Mouse (Mus musculus): ENCODE measurements around the gene Foxp4. TPM values are rescaled to one million over a fixed set of nuclear protein-coding genes. Genes with fewer than 3 reads are reported as not detected.

Foxp4 gene
- polyA plus RNA-seq, 2 experiments: 3.5 to 9.4 TPM

- peaks cover 0 to 4% of the 10 kb centered on the region in 2 experiments; a peak in 2 of 4 replicates for H3K4me1 ChIP-seq (replicated peaks; ENCODE audit: control insufficient read depth in 2 of 2, insufficient read depth in 2 of 2, low read length in 1 of 2)
- no peak overlapping the region for H3K4me3 ChIP-seq (ENCODE audit: insufficient read depth in 1 of 2, low read depth in 2 of 2, low read length in 2 of 2)
- no peaks in the 10 kb centered on the region for H3K36me3 ChIP-seq (replicated peaks; ENCODE audit: control insufficient read depth, insufficient read depth, low read depth)
- no peak for DNase-seq (ENCODE audit: low read depth in 3 of 3, low spot score in 3 of 3)
- H3K9ac ChIP-seq (replicated peaks): no peak overlapping the region
- no peak for ATAC-seq (ENCODE audit: insufficient read depth)
- H3K27ac ChIP-seq: no peak overlapping the region
- peaks cover 3% of the 10 kb centered on the region for H3K27me3 ChIP-seq (ENCODE audit: control insufficient read depth, insufficient read depth, low read length)
- TF ChIP-seq EP300 (IDR thresholded peaks at IDR 0.05; ENCODE audit: low read depth): no peak
- TF ChIP-seq CTCF (IDR thresholded peaks at IDR 0.05; ENCODE audit: low read depth): no peak
- 65% methylated on average over 5 of the region's 5 CpGs for WGBS (ENCODE audit: insufficient replicate concordance)
- no peak overlapping the region for H3K4me2 ChIP-seq (ENCODE audit: low read depth)
- no peaks in the 10 kb centered on the region for H3K9me3 ChIP-seq (ENCODE audit: control insufficient read depth, low read length)
These were observed 26.4 kb upstream of the Foxp4 start for GRCm38 (mm10) chr17:47950831-47951230.

GRCm38 (mm10) chr17:47949441-47949840, 25.0 kb upstream of the Foxp4 start:
- TF ChIP-seq CTCF (IDR thresholded peaks at IDR 0.05; ENCODE audit: low read depth) (no peak), EP300 (IDR thresholded peaks at IDR 0.05; ENCODE audit: low read depth) (no peak)
- DNase-seq (ENCODE audit: low read depth in 3 of 3, low spot score in 3 of 3) (no peak), ATAC-seq (ENCODE audit: insufficient read depth) (no peak)
- Histone ChIP-seq H3K4me1 (replicated peaks; ENCODE audit: control insufficient read depth in 2 of 2, insufficient read depth in 2 of 2, low read length in 1 of 2) (peaks cover 0 to 2% of the 10 kb centered on the region in 2 experiments; a peak in 1 of 4 replicates), H3K4me2 (ENCODE audit: low read depth) (no peak overlapping the region), H3K27me3 (ENCODE audit: control insufficient read depth, insufficient read depth, low read length) (peaks cover 3% of the 10 kb centered on the region), H3K4me3 (ENCODE audit: insufficient read depth in 1 of 2, low read depth in 2 of 2, low read length in 2 of 2) (no peak overlapping the region), H3K9me3 (ENCODE audit: control insufficient read depth, low read length) (no peaks in the 10 kb centered on the region), H3K27ac (no peak overlapping the region), H3K9ac (replicated peaks) (no peak overlapping the region), H3K36me3 (replicated peaks; ENCODE audit: control insufficient read depth, insufficient read depth, low read depth) (no peaks in the 10 kb centered on the region)
- WGBS (ENCODE audit: insufficient replicate concordance): 68% methylated on average over 12 of the region's 12 CpGs

GRCm38 (mm10) chr17:47948753-47949152, 24.3 kb upstream of the Foxp4 start:
- WGBS (ENCODE audit: insufficient replicate concordance): 32% methylated on average over 5 of the region's 5 CpGs
- ATAC-seq (ENCODE audit: insufficient read depth) (no peak), DNase-seq (ENCODE audit: low read depth in 3 of 3, low spot score in 3 of 3) (no peak)
- H3K4me1 ChIP-seq (replicated peaks; ENCODE audit: control insufficient read depth in 2 of 2, insufficient read depth in 2 of 2, low read length in 1 of 2): peaks cover 0 to 2% of the 10 kb centered on the region in 2 experiments; a peak in 1 of 4 replicates
- H3K4me3 ChIP-seq (ENCODE audit: insufficient read depth in 1 of 2, low read depth in 2 of 2, low read length in 2 of 2): no peak overlapping the region
- H3K9ac ChIP-seq (replicated peaks): no peak overlapping the region
- TF ChIP-seq EP300 (IDR thresholded peaks at IDR 0.05; ENCODE audit: low read depth): no peak
- no peak for TF ChIP-seq CTCF (IDR thresholded peaks at IDR 0.05; ENCODE audit: low read depth)
- H3K27ac ChIP-seq: no peak overlapping the region
- H3K9me3 ChIP-seq (ENCODE audit: control insufficient read depth, low read length): no peaks in the 10 kb centered on the region
- no peaks in the 10 kb centered on the region for H3K36me3 ChIP-seq (replicated peaks; ENCODE audit: control insufficient read depth, insufficient read depth, low read depth)
- H3K27me3 ChIP-seq (ENCODE audit: control insufficient read depth, insufficient read depth, low read length): peaks cover 3% of the 10 kb centered on the region
- no peak overlapping the region for H3K4me2 ChIP-seq (ENCODE audit: low read depth)

- ATAC-seq (ENCODE audit: insufficient read depth) (no peak), DNase-seq (ENCODE audit: low read depth in 3 of 3, low spot score in 3 of 3) (no peak)
- H3K4me3 ChIP-seq (ENCODE audit: insufficient read depth in 1 of 2, low read depth in 2 of 2, low read length in 2 of 2): no peak overlapping the region
- no peaks in the 10 kb centered on the region; the same call in 1 of the 2 replicates for H3K27me3 ChIP-seq (ENCODE audit: control insufficient read depth, insufficient read depth, low read length)
- WGBS (ENCODE audit: insufficient replicate concordance): 16% methylated on average over 14 of the region's 14 CpGs
- H3K4me1 ChIP-seq (replicated peaks; ENCODE audit: control insufficient read depth in 2 of 2, insufficient read depth in 2 of 2, low read length in 1 of 2): peaks cover 0 to 4% of the 10 kb centered on the region in 2 experiments; a peak in 1 of 4 replicates
- no peak overlapping the region for H3K9ac ChIP-seq (replicated peaks)
- H3K36me3 ChIP-seq (replicated peaks; ENCODE audit: control insufficient read depth, insufficient read depth, low read depth): no peaks in the 10 kb centered on the region
- H3K9me3 ChIP-seq (ENCODE audit: control insufficient read depth, low read length): no peaks in the 10 kb centered on the region
- no peak overlapping the region for H3K4me2 ChIP-seq (ENCODE audit: low read depth)
- H3K27ac ChIP-seq: no peak overlapping the region
- no peak for TF ChIP-seq EP300 (IDR thresholded peaks at IDR 0.05; ENCODE audit: low read depth)
- TF ChIP-seq CTCF (IDR thresholded peaks at IDR 0.05; ENCODE audit: low read depth): no peak
These were observed 22.5 kb upstream of the Foxp4 start for GRCm38 (mm10) chr17:47946921-47947420.

- WGBS (ENCODE audit: insufficient replicate concordance): 41% methylated on average over 3 of the region's 3 CpGs
- Histone ChIP-seq H3K4me3 (ENCODE audit: insufficient read depth in 1 of 2, low read depth in 2 of 2, low read length in 2 of 2) (no peak overlapping the region), H3K4me1 (replicated peaks; ENCODE audit: control insufficient read depth in 2 of 2, insufficient read depth in 2 of 2, low read length in 1 of 2) (peaks cover 0 to 6% of the 10 kb centered on the region in 2 experiments; a peak in 1 of 4 replicates), H3K27ac (no peak overlapping the region), H3K4me2 (ENCODE audit: low read depth) (no peak overlapping the region), H3K9ac (replicated peaks) (no peak overlapping the region), H3K27me3 (ENCODE audit: control insufficient read depth, insufficient read depth, low read length) (no peaks in the 10 kb centered on the region; the same call in 1 of the 2 replicates), H3K9me3 (ENCODE audit: control insufficient read depth, low read length) (no peaks in the 10 kb centered on the region), H3K36me3 (replicated peaks; ENCODE audit: control insufficient read depth, insufficient read depth, low read depth) (no peaks in the 10 kb centered on the region)
- no peak for DNase-seq (ENCODE audit: low read depth in 3 of 3, low spot score in 3 of 3)
- no peak for TF ChIP-seq CTCF (IDR thresholded peaks at IDR 0.05; ENCODE audit: low read depth)
- TF ChIP-seq EP300 (IDR thresholded peaks at IDR 0.05; ENCODE audit: low read depth): no peak
- no peak for ATAC-seq (ENCODE audit: insufficient read depth)
These were observed 21.7 kb upstream of the Foxp4 start for GRCm38 (mm10) chr17:47946111-47946510.

All from liver, embryonic 14.5 days (tissue).